Mouse (Mus musculus) forebrain, embryonic 10.5 days (tissue): ENCODE results near the gene Cdkn3. TPM values are rescaled to one million over a fixed set of nuclear protein-coding genes. Genes with fewer than 3 reads are reported as not detected.
"Not testable (repeated sequence)": the region's sequence is repeated elsewhere in the genome, so short reads cannot be mapped to it uniquely, and the experiment has no call there.

Source experiments
- DNase-seq: peaks from one replicate; pipeline ENCODE4 v3.0.0-alpha.2; 2017; ENCODE audit warnings: low spot score; ENCODE audit errors: extremely low spot score
- H3K27ac ChIP-seq: fragments of 300-500 bp; sonication (generic); 2 replicates; pipeline ENCODE4 v1.5.1; 2016; ENCODE audit warnings: mild to moderate bottlenecking
- H3K27me3 ChIP-seq: fragments of 300-500 bp; sonication (generic); 2 replicates; pipeline ENCODE4 v1.6.1; 2016; ENCODE audit warnings: mild to moderate bottlenecking; ENCODE audit not compliant: poor library complexity, severe bottlenecking
- H3K36me3 ChIP-seq: fragments of 300-500 bp; sonication (generic); replicated peaks from 2 replicates; pipeline ENCODE4 v1.6.1; 2016; ENCODE audit warnings: mild to moderate bottlenecking, moderate library complexity
- H3K4me1 ChIP-seq: fragments of 300-500 bp; sonication (generic); 2 replicates; pipeline ENCODE4 v1.6.1; 2016
- H3K4me3 ChIP-seq: fragments of 300-500 bp; sonication (generic); 2 replicates; pipeline ENCODE4 v1.5.1; 2016; ENCODE audit warnings: mild to moderate bottlenecking, moderate library complexity
- H3K9me3 ChIP-seq: fragments of 300-500 bp; sonication (generic); 2 replicates; pipeline ENCODE4 v1.6.1; 2016; ENCODE audit warnings: mild to moderate bottlenecking, moderate library complexity
- WGBS: fragments of 180-500 bp; shearing (Covaris S2); methylation state at CpG from one replicate; pipeline ENCODE4 v1.1.7; 2016; 5-methylcytosine and 5-hydroxymethylcytosine counted together
- polyA plus RNA-seq: library from polyadenylated mRNA; unstranded; fragments of >200 nt; fragmentation: Nextera tagmentation; extraction: Ambion mirVana; gene quantifications from 2 replicates; pipeline ENCODE4 v1.2.1, GENCODE M21; 2016

Cdkn3 gene
- polyA plus RNA-seq, 1 experiment from 2014 or later = 53.3 TPM

DNA sequence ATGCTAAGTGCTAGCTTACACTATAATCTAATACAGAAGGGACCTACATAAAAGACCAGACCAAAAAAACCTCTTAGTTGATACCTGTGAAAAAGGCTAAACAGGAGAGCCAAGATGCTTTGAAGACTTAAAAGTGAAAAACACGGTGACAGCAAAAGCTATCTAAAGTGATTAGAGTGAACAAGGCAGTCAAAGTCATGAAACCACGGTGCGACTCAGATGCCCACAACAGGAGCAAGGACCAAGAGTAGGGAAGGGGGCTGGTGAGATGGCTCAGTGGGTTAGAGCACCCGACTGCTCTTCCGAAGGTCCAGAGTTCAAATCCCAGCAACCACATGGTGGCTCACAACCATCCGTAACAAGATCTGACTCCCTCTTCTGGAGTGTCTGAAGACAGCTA, 59.6 kb downstream of the Cdkn3 start:
- Histone ChIP-seq H3K36me3 (peaks cover 27% of the 10 kb centered on the region), H3K4me1 (peaks cover 19% of the 10 kb centered on the region)
- not testable (repeated sequence) for H3K9me3 ChIP-seq, H3K4me3 ChIP-seq, H3K27ac ChIP-seq, H3K27me3 ChIP-seq, DNase-seq
- 92% methylated on average over 6 of the region's 6 CpGs for WGBS

Other genes starting within 250 kb of the Cdkn3 start
- gene Cnih1, start 27.9 kb downstream of the Cdkn3 start, polyA plus RNA-seq = 204 and 209 TPM in 2 replicates
- 106 and 107 TPM in 2 replicates for gene Gmfb, start 61.7 kb downstream of the Cdkn3 start, polyA plus RNA-seq
- 34.5 and 35.8 TPM in 2 replicates for gene Cgrrf1, start 71.6 kb downstream of the Cdkn3 start, polyA plus RNA-seq
- gene Samd4, start 122.3 kb downstream of the Cdkn3 start, polyA plus RNA-seq = 3.4 and 3.7 TPM in 2 replicates